Mouse (Mus musculus): ENCODE data around the gene Metap1d.

- no peak for TF ChIP-seq GATA1 (IDR thresholded peaks at IDR 0.05; ENCODE audit: borderline replicate concordance, low read length)
- TF ChIP-seq FLI1 (IDR thresholded peaks at IDR 0.05; ENCODE audit: low read length): no peak
These were observed 71.7 kb downstream of the Metap1d start for GRCm38 (mm10) chr2:71524763-71525162.
